Mouse (Mus musculus): Measurements from ENCODE around the gene Rpn1. TPM values are rescaled to one million over a fixed set of nuclear protein-coding genes. Genes with fewer than 3 reads are reported as not detected.
A peak's percentile ranks its signal among the peaks of the same experiment; 100 is the strongest.

The Rpn1 gene
- 264 and 275 TPM in 2 replicates for polyA plus RNA-seq (2016; fragmentation: Nextera tagmentation; extraction: Ambion mirVana)

GRCm38 (mm10) chr6:88084278-88085151 lies at the start of gene Rpn1:
TSS of gene Rpn1 (plus strand) at chr6:88084482.
- Histone ChIP-seq H3K4me2 (replicated peaks) (peak within 1 kb of the TSS; percentile 71), H3K27me3 (replicated peaks) (0 out of 2 replicates have a peak, but pooled peaks cover 5% of the 10 kb centered on the region), H3K4me3 (peak within 1 kb of the TSS; percentile 95), H3K36me3 (peaks cover 7% of the 10 kb centered on the region; the same call in 1 of the 2 replicates), H3K4me1 (peaks cover 11% of the 10 kb centered on the region), H3K9ac (peak within 1 kb of the TSS; percentile 89), H3K9me3 (no peaks in the 10 kb centered on the region), H3K27ac (peak within 1 kb of the TSS; percentile 37; the same call in 1 of the 2 replicates)
- ATAC-seq (ENCODE audit: low FRiP score, low read depth): peak; percentile 95
- WGBS: under 1% methylated on average over 71 of the region's 71 CpGs

GRCm38 (mm10) chr6:88037471-88038045 lies 46.7 kb upstream of the Rpn1 start:
- Histone ChIP-seq H3K27me3 (replicated peaks) (no peaks in the 10 kb centered on the region), H3K4me2 (replicated peaks) (no peak overlapping the region), H3K9ac (no peak overlapping the region), H3K27ac (no peak overlapping the region), H3K9me3 (no peaks in the 10 kb centered on the region), H3K4me1 (no peaks in the 10 kb centered on the region), H3K4me3 (no peak overlapping the region), H3K36me3 (peaks cover 12% of the 10 kb centered on the region)
- WGBS: 91% methylated on average over 4 of the region's 4 CpGs
- ATAC-seq (ENCODE audit: low FRiP score, low read depth): no peak

- no peaks in the 10 kb centered on the region for H3K9me3 ChIP-seq
- no peak overlapping the region for H3K9ac ChIP-seq
- ATAC-seq (ENCODE audit: low FRiP score, low read depth): no peak
- no peak overlapping the region for H3K4me3 ChIP-seq
- no peak overlapping the region for H3K4me2 ChIP-seq (replicated peaks)
- no peak overlapping the region for H3K27ac ChIP-seq
- H3K27me3 ChIP-seq (replicated peaks): no peaks in the 10 kb centered on the region
- 93% methylated on average over 4 of the region's 4 CpGs for WGBS
- peaks cover 18% of the 10 kb centered on the region for H3K4me1 ChIP-seq
- peaks cover 12% of the 10 kb centered on the region for H3K36me3 ChIP-seq
Measured at GRCm38 (mm10) chr6:88039426-88039825, 44.9 kb upstream of the Rpn1 start.

GRCm38 (mm10) chr6:88041221-88041620 lies 43.1 kb upstream of the Rpn1 start:
- no peak overlapping the region for H3K4me3 ChIP-seq
- 83% methylated on average over 4 of the region's 4 CpGs for WGBS
- H3K4me2 ChIP-seq (replicated peaks): no peak overlapping the region
- peaks cover 18% of the 10 kb centered on the region for H3K4me1 ChIP-seq
- H3K9ac ChIP-seq: no peak overlapping the region
- H3K27me3 ChIP-seq (replicated peaks): no peaks in the 10 kb centered on the region
- no peak overlapping the region for H3K27ac ChIP-seq
- no peaks in the 10 kb centered on the region for H3K9me3 ChIP-seq
- no peak for ATAC-seq (ENCODE audit: low FRiP score, low read depth)
- H3K36me3 ChIP-seq: peaks cover 6% of the 10 kb centered on the region

GRCm38 (mm10) chr6:88042336-88042735 lies 41.9 kb upstream of the Rpn1 start:
- WGBS: 95% methylated on average over 3 of the region's 3 CpGs
- peaks cover 18% of the 10 kb centered on the region for H3K4me1 ChIP-seq
- no peak overlapping the region for H3K9ac ChIP-seq
- peaks cover 3% of the 10 kb centered on the region; the same call in 1 of the 2 replicates for H3K36me3 ChIP-seq
- peaks cover 2% of the 10 kb centered on the region; the same call in 1 of the 2 replicates for H3K27me3 ChIP-seq (replicated peaks)
- no peaks in the 10 kb centered on the region for H3K9me3 ChIP-seq
- H3K27ac ChIP-seq: no peak overlapping the region
- no peak overlapping the region for H3K4me2 ChIP-seq (replicated peaks)
- H3K4me3 ChIP-seq: no peak overlapping the region
- no peak for ATAC-seq (ENCODE audit: low FRiP score, low read depth)

GRCm38 (mm10) chr6:88044234-88044576 lies 40.1 kb upstream of the Rpn1 start:
- Histone ChIP-seq H3K4me1 (peaks cover 18% of the 10 kb centered on the region), H3K4me2 (replicated peaks) (peak overlapping the region; percentile 97), H3K9ac (peak overlapping the region; percentile 97), H3K27me3 (replicated peaks) (peaks cover 5% of the 10 kb centered on the region; the same call in 1 of the 2 replicates), H3K9me3 (no peaks in the 10 kb centered on the region), H3K27ac (no peak overlapping the region), H3K4me3 (peak overlapping the region; percentile 97), H3K36me3 (no peaks in the 10 kb centered on the region; the same call in 1 of the 2 replicates)
- 10% methylated on average over 3 of the region's 3 CpGs for WGBS
- no peak for ATAC-seq (ENCODE audit: low FRiP score, low read depth)

GRCm38 (mm10) chr6:88044577-88045405 lies 39.5 kb upstream of the Rpn1 start, which contains the start of gene Rab7:
TSS of gene Rab7 (minus strand) at chr6:88045270.
- peak within 1 kb of the TSS; percentile 97 for H3K4me2 ChIP-seq (replicated peaks)
- no peaks in the 10 kb centered on the region for H3K9me3 ChIP-seq
- H3K4me3 ChIP-seq: peak within 1 kb of the TSS; percentile 97
- H3K9ac ChIP-seq: peak within 1 kb of the TSS; percentile 97
- ATAC-seq (ENCODE audit: low FRiP score, low read depth): peak; percentile 98
- H3K4me1 ChIP-seq: peaks cover 18% of the 10 kb centered on the region
- peaks cover 8% of the 10 kb centered on the region; the same call in 1 of the 2 replicates for H3K27me3 ChIP-seq (replicated peaks)
- WGBS: under 1% methylated on average over 71 of the region's 82 CpGs
- no peaks in the 10 kb centered on the region; the same call in 1 of the 2 replicates for H3K36me3 ChIP-seq
- peak within 1 kb of the TSS; percentile 70; the same call in 1 of the 2 replicates for H3K27ac ChIP-seq

GRCm38 (mm10) chr6:88045406-88045766 lies 38.9 kb upstream of the Rpn1 start:
- Histone ChIP-seq H3K4me1 (peaks cover 18% of the 10 kb centered on the region), H3K27me3 (replicated peaks) (peaks cover 8% of the 10 kb centered on the region; the same call in 1 of the 2 replicates), H3K9me3 (no peaks in the 10 kb centered on the region), H3K27ac (no peak overlapping the region), H3K4me3 (peak overlapping the region; percentile 97), H3K36me3 (no peaks in the 10 kb centered on the region; the same call in 1 of the 2 replicates), H3K9ac (no peak overlapping the region), H3K4me2 (replicated peaks) (peak overlapping the region; percentile 47)
- 27% methylated on average over 3 of the region's 3 CpGs for WGBS
- ATAC-seq (ENCODE audit: low FRiP score, low read depth): peak; percentile 86; the same call in 1 of the 2 replicates

- Histone ChIP-seq H3K4me3 (no peak overlapping the region), H3K9me3 (no peaks in the 10 kb centered on the region), H3K27me3 (replicated peaks) (peaks cover 8% of the 10 kb centered on the region; the same call in 1 of the 2 replicates), H3K27ac (no peak overlapping the region), H3K36me3 (no peaks in the 10 kb centered on the region), H3K4me2 (replicated peaks) (no peak overlapping the region), H3K4me1 (peaks cover 17% of the 10 kb centered on the region), H3K9ac (no peak overlapping the region)
- 86% methylated on average over 5 of the region's 5 CpGs for WGBS
- no peak for ATAC-seq (ENCODE audit: low FRiP score, low read depth)
Measured at GRCm38 (mm10) chr6:88047853-88048252, 36.4 kb upstream of the Rpn1 start.

GRCm38 (mm10) chr6:88049008-88049407 lies 35.3 kb upstream of the Rpn1 start:
- Histone ChIP-seq H3K4me1 (peaks cover 5% of the 10 kb centered on the region), H3K36me3 (no peaks in the 10 kb centered on the region), H3K9ac (no peak overlapping the region), H3K4me3 (no peak overlapping the region), H3K4me2 (replicated peaks) (no peak overlapping the region), H3K9me3 (no peaks in the 10 kb centered on the region), H3K27me3 (replicated peaks) (peaks cover 8% of the 10 kb centered on the region; the same call in 1 of the 2 replicates), H3K27ac (no peak overlapping the region)
- no peak for ATAC-seq (ENCODE audit: low FRiP score, low read depth)
- WGBS: 78% methylated on average over 6 of the region's 6 CpGs

GRCm38 (mm10) chr6:88051206-88051605 lies 33.1 kb upstream of the Rpn1 start:
- no peak overlapping the region for H3K27ac ChIP-seq
- H3K4me1 ChIP-seq: no peaks in the 10 kb centered on the region
- no peaks in the 10 kb centered on the region for H3K36me3 ChIP-seq
- H3K4me3 ChIP-seq: no peak overlapping the region
- H3K4me2 ChIP-seq (replicated peaks): no peak overlapping the region
- ATAC-seq (ENCODE audit: low FRiP score, low read depth): no peak
- whole genome bisulfite sequencing: 88% methylated on average over 5 of the region's 5 CpGs
- H3K9ac ChIP-seq: no peak overlapping the region
- H3K27me3 ChIP-seq (replicated peaks): peaks cover 11% of the 10 kb centered on the region; the same call in 1 of the 2 replicates
- H3K9me3 ChIP-seq: no peaks in the 10 kb centered on the region
